Mouse (Mus musculus): ENCODE data around the gene Fbf1. TPM values are rescaled to one million over a fixed set of nuclear protein-coding genes. Genes with fewer than 3 reads are reported as not detected.
A peak's percentile ranks its signal among the peaks of the same experiment; 100 is the strongest.

The Fbf1 gene
- total RNA-seq, 2 experiments from 2014 or later: 15.1 to 17.2 TPM

DNA sequence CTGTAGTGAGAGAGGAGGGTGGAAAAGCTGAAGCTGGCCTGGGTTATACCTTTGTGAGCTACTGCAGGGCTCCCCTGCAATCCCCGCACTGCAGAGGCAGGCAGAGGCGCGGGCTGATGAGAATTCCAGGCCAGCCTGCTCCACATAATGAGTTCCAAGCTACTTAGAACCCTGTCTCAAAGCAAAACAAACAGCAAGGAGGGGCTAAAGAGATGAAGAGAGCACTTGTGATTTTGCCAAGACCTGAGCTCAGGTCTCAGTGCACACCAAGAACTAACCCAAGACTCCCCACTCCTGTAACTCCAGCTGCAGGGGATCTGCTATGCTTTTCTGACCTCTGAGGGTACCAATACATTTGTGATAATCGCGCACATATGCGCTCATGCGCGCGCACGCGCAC is 18.4 kb upstream of the Fbf1 start:
- intact Hi-C loops (cut with DNase I): no loop called here
- no peak for DNase-seq

- DNase-seq: peak in 1 of 2 experiments; percentile 19
- intact Hi-C loops (cut with DNase I): no loop called here
Measured at GRCm38 (mm10) chr11:116185836-116186235, 17.9 kb upstream of the Fbf1 start.

GRCm38 (mm10) chr11:116178411-116179121 is 10.6 kb upstream of the Fbf1 start:
- no peak for DNase-seq
- intact Hi-C loops (cut with DNase I): no loop called here

DNA sequence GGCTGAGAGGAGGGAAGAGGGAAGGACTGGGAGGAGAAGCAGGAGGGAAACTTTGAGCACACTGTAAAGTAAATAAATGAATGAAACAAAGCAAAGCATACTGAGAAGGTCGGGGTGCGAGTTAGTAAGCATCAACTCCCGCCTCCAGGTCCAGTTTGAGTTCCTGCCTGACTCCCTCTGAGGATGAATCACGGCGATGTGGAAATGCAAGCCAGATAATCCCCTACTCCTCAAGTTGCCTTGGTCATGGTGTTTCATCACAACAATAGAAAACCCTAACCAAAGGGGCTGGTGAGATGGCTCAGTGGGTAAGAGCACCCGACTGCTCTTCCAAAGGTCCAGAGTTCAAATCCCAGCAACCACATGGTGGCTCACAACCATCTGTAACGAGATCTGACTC is 8.0 kb upstream of the Fbf1 start:
- no peak for DNase-seq
- intact Hi-C loops (cut with DNase I): no loop called here

DNA sequence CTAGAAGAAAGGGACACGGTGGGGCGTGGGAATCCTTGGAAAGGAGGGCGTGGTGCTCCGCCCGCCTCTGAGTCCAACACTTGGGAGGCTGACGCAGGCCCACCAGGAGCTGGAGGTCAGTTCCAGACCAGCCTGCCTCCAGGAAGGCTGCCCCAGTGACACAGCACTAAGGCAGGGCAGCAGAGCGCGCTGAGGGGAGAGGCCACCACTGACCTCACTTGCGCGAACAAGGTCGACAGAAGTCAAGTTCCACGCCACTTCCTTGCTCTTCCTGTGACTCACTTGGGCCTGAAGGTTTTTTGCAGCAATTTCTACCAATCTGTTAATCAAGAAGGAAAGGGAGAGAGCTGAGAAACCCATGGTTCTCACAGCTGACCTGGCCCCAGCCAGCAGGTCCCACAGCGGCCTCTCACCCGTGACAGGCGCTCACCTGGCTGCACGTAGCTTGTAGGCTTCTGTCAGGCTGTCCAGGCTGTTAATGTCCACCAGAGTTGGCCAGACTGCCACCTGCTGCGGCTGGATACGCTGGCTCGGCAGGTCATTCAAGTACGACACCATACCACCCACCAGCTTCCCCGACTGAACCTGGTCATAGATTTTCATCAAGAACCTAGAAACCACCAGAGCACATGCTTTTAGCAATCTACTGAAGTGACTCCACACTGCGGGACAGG is 6.9 kb upstream of the Fbf1 start:
- no peak for DNase-seq
- intact Hi-C loops (cut with DNase I): no loop called here

DNA sequence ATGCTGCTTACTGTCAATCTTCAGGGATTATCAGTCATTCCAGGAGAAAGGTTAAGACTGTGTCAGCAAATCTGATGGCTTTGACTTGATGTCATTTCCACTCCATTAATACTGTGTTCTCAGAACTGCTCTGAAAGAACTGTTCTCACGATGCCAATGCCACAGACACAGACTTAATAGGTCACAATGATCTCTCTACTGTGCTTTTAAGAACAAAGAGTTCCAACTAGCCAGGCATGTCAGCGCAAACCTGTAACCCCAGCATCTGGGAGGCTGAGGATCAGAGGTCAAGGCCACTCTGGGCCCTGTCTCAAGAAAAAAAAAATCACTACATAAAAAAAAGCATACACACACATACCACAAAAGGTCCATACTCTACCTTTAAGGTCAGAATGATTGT is 4.0 kb upstream of the Fbf1 start:
- no peak for DNase-seq
- intact Hi-C loops (cut with DNase I): no loop called here

DNA sequence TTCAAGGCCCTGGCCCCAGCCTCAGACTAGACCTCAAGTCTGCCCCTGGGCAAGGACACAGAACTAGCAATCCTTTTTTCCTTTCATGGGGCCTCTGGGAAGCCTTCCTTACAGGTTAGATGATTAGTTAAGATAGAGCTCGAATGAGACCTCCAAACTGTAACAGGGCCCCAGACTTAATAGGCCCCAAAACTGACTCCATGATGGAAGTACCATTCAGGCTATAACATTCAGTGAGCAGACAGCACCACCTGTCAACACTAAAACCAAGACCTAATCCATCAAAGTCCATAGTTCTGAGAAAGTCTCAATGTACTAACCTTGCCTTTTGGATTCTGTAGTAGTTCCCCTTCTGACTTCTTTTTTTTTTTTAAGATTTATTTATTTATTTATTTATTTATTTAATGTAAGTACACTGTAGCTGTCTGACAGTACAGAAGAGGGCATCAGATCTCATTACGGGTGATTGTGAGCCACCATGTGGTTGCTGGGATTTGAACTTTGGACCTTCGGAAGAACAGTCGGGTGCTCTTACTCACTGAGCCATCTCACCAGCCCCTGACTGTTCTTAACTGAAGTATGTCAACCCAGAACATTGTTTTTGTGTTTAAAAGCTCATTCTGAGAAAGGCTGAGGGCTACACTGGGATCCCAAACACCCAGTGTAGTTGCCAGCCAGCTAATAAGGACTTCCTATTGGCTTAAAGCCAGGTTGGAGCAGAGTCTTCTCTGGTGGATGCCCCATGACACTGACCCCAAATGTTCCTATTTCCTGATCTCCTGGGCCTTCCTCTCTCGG is 2.2 kb upstream of the Fbf1 start:
- intact Hi-C loops (cut with DNase I): no loop called here
- no peak for DNase-seq

GRCm38 (mm10) chr11:116169214-116169613 is 1.2 kb upstream of the Fbf1 start:
- intact Hi-C loops (cut with DNase I): loop anchor here (2.0 kb wide), 1 partner anchor 50 kb away; no protein-coding TSS in a partner anchor
- no peak for DNase-seq

GRCm38 (mm10) chr11:116167232-116167631 is 734 bp downstream of the Fbf1 start:
- no peak for DNase-seq
- intact Hi-C loops (cut with DNase I): no loop called here

DNA sequence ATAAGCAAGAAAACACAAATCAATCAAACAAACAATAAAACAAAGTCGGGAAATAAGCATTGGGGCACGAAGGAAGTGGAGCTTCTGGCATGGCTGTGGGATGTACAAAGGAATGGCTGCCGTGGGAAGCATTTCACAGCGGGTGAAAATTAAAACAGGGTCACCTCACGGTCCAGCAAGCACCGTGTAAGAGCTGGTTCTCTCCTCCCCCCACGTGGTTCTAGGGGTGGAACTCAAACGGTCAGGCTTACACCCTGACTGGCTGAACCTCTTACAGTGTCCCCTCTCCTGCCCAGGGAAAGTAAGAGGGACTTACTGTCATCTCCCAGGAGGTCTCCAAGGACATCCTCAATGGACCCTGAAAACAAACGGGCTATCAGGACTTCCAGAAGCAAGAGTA is 5.0 kb downstream of the Fbf1 start:
- intact Hi-C loops (cut with DNase I): no loop called here

GRCm38 (mm10) chr11:116162146-116162545 is 5.8 kb downstream of the Fbf1 start:
- intact Hi-C loops (cut with DNase I): no loop called here
- no peak for DNase-seq

More for the DNA sequence above, 5.0 kb downstream of the Fbf1 start:
- no peak for DNase-seq

DNA sequence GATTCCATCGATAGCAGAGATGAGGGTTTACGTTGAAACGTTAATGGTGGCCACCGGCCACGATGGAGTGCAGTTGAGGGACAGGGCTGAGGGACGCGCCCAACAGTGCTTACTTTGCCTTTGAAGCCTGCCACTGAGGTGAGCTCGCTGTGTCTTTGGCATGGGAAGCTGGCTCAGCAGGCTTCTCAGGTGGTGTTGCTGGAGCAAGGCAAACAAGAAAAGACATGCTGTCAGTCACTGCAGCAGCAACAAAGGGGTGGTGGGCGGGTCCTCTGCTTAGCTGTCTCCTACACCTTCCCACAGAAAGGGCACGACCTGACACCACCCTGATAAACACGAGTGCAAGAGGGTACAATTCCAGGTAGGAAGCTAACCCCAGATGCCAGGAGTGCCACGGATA is 6.7 kb downstream of the Fbf1 start:
- intact Hi-C loops (cut with DNase I): no loop called here
- no peak for DNase-seq

- intact Hi-C loops (cut with DNase I): no loop called here
Measured at GRCm38 (mm10) chr11:116150960-116151359, 17.0 kb downstream of the Fbf1 start.

DNA sequence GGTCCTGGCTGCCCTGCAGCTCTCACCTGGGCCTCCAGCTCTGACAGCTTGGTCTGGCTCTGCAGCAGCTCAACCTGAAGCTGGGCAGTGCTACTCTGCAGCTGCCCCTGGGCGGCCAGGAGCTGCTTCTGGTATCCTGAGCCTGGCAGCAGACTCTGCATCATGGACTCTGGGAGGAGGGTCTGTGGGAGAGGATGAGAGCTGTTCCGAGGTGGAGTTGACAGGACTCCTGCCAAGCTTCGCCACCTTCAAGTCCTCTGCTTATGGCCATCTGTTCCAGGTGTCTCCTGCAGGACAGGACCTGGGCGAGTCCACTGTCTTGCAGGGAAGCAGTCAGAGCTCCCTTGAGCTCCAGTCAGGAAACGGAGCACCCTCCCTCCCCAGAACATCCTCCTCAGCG is 18.6 kb downstream of the Fbf1 start:
- no peak for DNase-seq
- intact Hi-C loops (cut with DNase I): no loop called here

More at GRCm38 (mm10) chr11:116150960-116151359, 17.0 kb downstream of the Fbf1 start:
- DNase-seq: no peak

GRCm38 (mm10) chr11:116148761-116149221 is 19.2 kb downstream of the Fbf1 start:
- intact Hi-C loops (cut with DNase I): no loop called here
- DNase-seq: no peak

DNA sequence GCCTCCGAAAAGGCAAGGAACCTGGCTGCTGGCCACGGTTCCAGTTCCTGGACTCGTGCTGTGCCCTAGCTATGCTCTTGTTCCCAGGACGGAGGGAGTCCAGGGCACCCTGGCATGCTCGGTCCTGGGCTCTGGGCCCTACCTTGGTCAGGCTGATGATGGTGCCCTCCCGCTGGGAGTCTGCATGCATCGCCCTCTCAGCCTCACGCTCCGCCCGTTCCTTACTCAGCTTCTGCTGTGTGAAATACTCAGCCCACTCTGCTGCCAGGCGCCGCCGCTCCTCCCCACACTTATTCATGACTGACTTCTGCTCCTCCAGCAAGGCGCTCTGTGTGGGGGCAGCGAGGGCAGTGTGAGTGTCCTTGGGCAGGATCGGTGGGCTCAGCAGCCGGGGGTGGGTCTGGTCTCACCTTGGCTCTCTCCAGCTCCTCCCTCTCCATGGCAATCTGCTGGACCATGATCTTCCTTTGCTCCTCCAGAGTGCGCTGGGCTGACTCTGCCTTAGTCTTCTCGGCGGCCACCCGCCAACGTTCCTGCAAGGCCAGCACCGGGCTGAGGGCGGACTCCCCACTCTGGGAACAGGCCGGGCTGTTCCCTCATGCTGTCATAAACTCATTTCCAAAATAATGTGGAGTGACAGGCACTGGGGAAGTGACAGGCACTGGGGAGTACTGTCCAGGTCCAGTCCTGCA is 21.5 kb downstream of the Fbf1 start:
- intact Hi-C loops (cut with DNase I): no loop called here
- DNase-seq: no peak

DNA sequence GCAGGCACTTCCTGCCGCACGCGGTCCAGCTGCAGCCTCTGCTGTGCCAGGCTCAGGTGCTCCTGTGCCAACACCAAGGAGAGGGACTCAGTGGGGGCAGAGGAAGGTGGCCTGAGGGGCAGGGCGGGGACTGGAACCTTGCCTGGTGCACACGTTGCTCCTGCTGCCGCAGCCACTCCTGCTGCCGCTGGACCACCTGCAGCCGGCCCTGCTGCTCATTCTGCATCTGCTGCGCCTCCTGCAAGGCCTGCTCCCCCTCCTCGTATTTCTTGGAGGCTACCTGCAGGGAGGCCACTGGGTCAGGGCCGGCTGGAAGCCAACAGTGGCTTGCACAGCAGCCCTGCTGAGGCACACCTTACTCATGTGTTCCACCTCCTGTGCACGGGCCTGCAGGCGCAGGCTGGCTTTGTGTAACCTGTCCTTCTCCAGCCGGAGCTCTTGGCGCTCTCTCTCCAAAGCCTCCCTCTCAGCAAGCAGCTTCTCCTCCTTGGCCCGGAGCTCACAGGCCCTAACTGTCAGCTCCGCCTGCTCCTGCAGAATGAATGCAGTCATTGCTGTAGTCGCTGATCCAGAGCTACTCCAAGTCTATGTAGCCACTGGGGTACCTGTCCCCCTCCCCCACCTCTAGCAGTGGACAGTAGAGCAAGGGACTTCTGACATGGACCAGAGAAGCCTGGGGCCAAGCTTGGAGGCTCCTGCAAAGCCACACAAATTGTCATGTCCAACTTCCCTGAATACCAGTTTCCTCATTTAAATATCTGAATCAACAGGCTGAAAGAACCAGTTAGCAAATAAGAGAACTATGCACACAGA is 22.3 kb downstream of the Fbf1 start:
- no peak for DNase-seq
- intact Hi-C loops (cut with DNase I): no loop called here

DNA sequence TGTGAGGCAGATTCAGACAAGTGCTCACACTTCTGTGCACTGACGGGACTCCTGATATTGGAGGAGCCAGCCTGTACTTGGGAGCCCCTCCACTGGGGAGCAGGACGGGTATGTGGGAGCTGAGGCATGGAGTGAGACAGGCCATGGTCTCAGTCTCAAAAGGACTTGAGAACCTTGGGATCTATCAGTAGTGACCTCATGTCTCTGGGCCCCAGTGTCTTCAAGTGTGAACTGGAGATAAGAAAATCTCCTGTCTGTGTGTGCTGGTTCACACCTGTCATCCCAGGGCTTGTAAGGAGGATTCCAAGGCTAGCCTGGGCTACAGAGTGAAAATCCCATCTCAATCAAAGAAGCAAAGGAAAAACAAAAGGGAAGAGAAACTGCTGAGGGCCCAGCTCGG is 24.5 kb downstream of the Fbf1 start:
- no peak for DNase-seq
- intact Hi-C loops (cut with DNase I): no loop called here

DNA sequence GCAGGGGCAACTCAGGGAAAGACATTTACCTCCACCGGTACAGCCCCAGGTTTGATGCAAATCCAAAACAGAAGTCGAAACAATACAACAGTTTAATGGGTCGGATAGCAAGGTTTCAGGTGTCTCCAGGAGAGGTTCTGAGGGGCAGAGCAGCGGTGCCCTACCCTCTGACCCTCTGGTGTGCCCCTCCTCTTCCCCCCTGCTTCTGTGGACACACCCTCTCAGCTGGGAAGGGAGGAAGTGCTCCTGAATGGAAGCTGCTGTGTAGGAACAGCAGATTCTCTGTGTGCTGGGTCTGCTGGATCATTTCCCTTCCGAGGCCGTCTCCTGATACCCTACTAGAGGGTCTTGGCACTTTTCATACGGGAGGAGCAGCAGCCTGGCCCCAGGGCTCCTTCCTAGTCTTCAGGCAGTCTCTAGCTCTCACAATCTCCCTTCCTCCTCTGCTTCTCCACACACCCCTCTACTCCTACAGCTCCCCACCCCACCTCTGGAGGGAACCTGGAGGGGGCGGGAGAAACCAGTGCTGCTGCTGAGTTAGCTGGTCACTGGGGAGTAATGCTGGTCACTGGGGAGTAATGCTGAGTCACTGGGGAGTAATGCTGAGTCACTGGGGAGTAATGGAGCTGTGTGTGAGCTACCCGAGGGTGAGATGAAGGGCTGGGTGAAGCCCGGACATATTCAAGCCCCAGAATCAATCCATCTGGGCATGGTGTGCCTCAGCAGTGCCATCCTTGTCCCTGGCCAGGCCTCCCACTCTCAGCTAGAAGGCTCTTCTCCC is 25.6 kb downstream of the Fbf1 start:
- DNase-seq: no peak
- intact Hi-C loops (cut with DNase I): no loop called here

Measured in heart, postnatal 14 days (tissue).